Mouse (Mus musculus) liver, adult 2 months (tissue): ENCODE measurements around the gene Tspyl1. TPM values are rescaled to one million over a fixed set of nuclear protein-coding genes. Genes with fewer than 3 reads are reported as not detected.

Experiments
- DNase-seq: peaks from one replicate; pipeline ENCODE4 v3.0.0-alpha.2; 2011; ENCODE audit warnings: low read depth, low spot score; ENCODE audit errors: extremely low read depth
- H3K27ac ChIP-seq: fragments of 200-500 bp; replicated peaks from 2 replicates; pipeline ENCODE4 v1.5.1; 2012; ENCODE audit warnings: low read depth, mild to moderate bottlenecking, control low read depth, inconsistent platforms, low read length; ENCODE audit not compliant: insufficient read depth
- H3K27me3 ChIP-seq: fragments of 200-500 bp; 2 replicates; pipeline ENCODE4 v1.6.1; 2012; ENCODE audit warnings: mild to moderate bottlenecking, moderate library complexity, low read length, inconsistent platforms; ENCODE audit not compliant: control insufficient read depth, insufficient read depth
- H3K36me3 ChIP-seq: fragments of 200-500 bp; 2 replicates; pipeline ENCODE4 v1.6.1; 2012; ENCODE audit warnings: low read length, inconsistent platforms; ENCODE audit not compliant: control insufficient read depth, insufficient read depth
- H3K4me1 ChIP-seq: fragments of 200-500 bp; 2 replicates; pipeline ENCODE4 v1.6.1; 2011; ENCODE audit warnings: low read length; ENCODE audit not compliant: control insufficient read depth, insufficient read depth
- H3K4me3 ChIP-seq: fragments of 200-500 bp; 2 replicates; pipeline ENCODE4 v1.5.1; 2011; ENCODE audit warnings: low read depth, mild to moderate bottlenecking, control low read depth, low read length, moderate library complexity; ENCODE audit not compliant: insufficient read depth
- H3K79me2 ChIP-seq: fragments of 200-500 bp; 2 replicates; pipeline ENCODE4 v1.6.1; 2012; ENCODE audit warnings: inconsistent platforms, mild to moderate bottlenecking, low read length, moderate library complexity; ENCODE audit not compliant: control insufficient read depth, insufficient read depth
- H3K9ac ChIP-seq: fragments of 200-500 bp; 2 replicates; pipeline ENCODE4 v1.6.1; 2012; ENCODE audit warnings: low read depth, mild to moderate bottlenecking, control low read depth, inconsistent platforms, low read length
- CTCF ChIP-seq: fragments of 200-500 bp; IDR thresholded peaks from 2 replicates; pipeline ENCODE4 v1.5.1; 2011; ENCODE audit warnings: low read depth, low read length, control low read depth
- POLR2A ChIP-seq: fragments of 200-500 bp; IDR thresholded peaks from 2 replicates; pipeline ENCODE4 v1.6.1; 2011; ENCODE audit warnings: low read length, control low read depth; ENCODE audit not compliant: insufficient read depth; ENCODE audit errors: extremely low read depth
- WGBS: fragments of 180-500 bp; shearing (Covaris S2); methylation state at CpG from one replicate; pipeline ENCODE4 v1.1.7; 2018; 5-methylcytosine and 5-hydroxymethylcytosine counted together
- polyA plus RNA-seq: library from polyadenylated mRNA; depleted of rRNA; stranded (reverse); fragments of >200 nt; gene quantifications from 2 replicates; pipeline ENCODE4 v1.2.3, GENCODE M21; 2012
- total RNA-seq: library from RNA; depleted of rRNA; stranded (reverse); fragments of >200 nt; gene quantifications from 2 replicates; pipeline ENCODE4 v1.2.3, GENCODE M21; 2014

Gene Tspyl1
- total and polyA plus RNA-seq, 2 experiments = 12.9 to 13.1 TPM

DNA sequence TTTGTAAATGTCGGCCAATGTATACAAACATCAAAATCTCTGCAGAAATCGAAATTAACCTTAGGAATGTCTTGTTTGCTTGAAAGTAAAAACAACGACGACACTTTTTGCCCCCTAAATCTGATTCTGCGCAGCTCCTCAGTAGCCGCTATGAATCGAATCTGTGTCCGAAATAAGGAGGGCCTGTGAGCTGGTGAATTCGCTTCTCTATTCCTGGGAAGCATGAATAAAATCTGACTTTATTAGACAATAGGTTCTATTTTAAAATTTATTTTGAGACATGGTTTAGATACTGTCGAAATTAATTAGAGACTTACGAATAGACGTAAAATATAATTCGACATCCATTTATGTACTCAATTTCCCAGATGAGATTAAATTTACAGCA is 14.9 kb downstream of the Tspyl1 start:
- Histone ChIP-seq H3K27ac (no peak overlapping the region), H3K4me1 (no peaks in the 10 kb centered on the region), H3K79me2 (no peaks in the 10 kb centered on the region; the same call in 1 of the 2 replicates), H3K36me3 (peaks cover 2% of the 10 kb centered on the region; the same call in 1 of the 2 replicates), H3K27me3 (no peaks in the 10 kb centered on the region), H3K9ac (no peak overlapping the region), H3K4me3 (peak overlapping the region; percentile 7; the same call in 1 of the 2 replicates)
- 7% methylated on average over 13 of the region's 13 CpGs for WGBS
- peak; percentile 13 for DNase-seq
- TF ChIP-seq POLR2A (no peak), CTCF (no peak)

- 4% methylated on average over 38 of the region's 38 CpGs for WGBS
- Histone ChIP-seq H3K27ac (no peak within 1 kb of the TSS), H3K4me1 (no peaks in the 10 kb centered on the region), H3K36me3 (peaks cover 2% of the 10 kb centered on the region; the same call in 1 of the 2 replicates), H3K4me3 (peak within 1 kb of the TSS; percentile 58), H3K27me3 (no peaks in the 10 kb centered on the region), H3K79me2 (no peaks in the 10 kb centered on the region; the same call in 1 of the 2 replicates), H3K9ac (peak within 1 kb of the TSS; percentile 51)
- TF ChIP-seq POLR2A (no peak), CTCF (no peak)
- DNase-seq = peak; percentile 86
Observed at GRCm38 (mm10) chr10:34297299-34297979, 15.4 kb downstream of the Tspyl1 start, which contains the start of gene Tspyl4. Tspyl4 (plus strand) TSS chr10:34297442.

- H3K27ac ChIP-seq = no peak overlapping the region
Observed at GRCm38 (mm10) chr10:34297980-34298753, 16.2 kb downstream of the Tspyl1 start.

DNA sequence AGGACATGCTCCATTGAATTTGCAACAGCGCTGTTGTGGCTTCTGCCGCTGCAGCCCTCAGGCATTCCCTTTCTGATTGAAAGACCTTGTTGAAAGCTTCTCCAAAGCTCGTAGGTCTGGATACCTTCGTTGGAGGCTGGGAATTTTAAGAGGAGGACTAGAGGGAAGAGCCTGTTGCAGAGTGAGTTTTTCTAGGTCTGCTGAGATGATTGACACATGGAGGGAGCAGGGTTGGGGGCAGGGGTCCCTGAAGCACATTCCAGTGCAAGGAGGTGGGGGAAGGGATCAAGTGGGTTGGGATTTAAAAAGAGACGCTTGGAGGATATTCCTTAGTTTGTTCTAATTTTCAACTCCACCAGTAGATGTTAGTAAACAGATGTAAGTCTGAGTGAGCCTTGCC is 18.4 kb downstream of the Tspyl1 start:
- no peak for TF ChIP-seq POLR2A
- TF ChIP-seq CTCF = no peak
- H3K4me1 ChIP-seq = no peaks in the 10 kb centered on the region
- H3K79me2 ChIP-seq = no peaks in the 10 kb centered on the region; the same call in 1 of the 2 replicates
- no peak for DNase-seq
- H3K4me3 ChIP-seq = no peak overlapping the region
- no peak overlapping the region for H3K9ac ChIP-seq
- no peaks in the 10 kb centered on the region for H3K27me3 ChIP-seq
- no peak overlapping the region for H3K27ac ChIP-seq
- no peaks in the 10 kb centered on the region; the same call in 1 of the 2 replicates for H3K36me3 ChIP-seq
- 66% methylated on average over 5 of the region's 5 CpGs for WGBS

More at GRCm38 (mm10) chr10:34297980-34298753, 16.2 kb downstream of the Tspyl1 start:
- Histone ChIP-seq H3K4me1 (no peaks in the 10 kb centered on the region), H3K27me3 (no peaks in the 10 kb centered on the region), H3K36me3 (no peaks in the 10 kb centered on the region), H3K9ac (peak overlapping the region; percentile 51; the same call in 1 of the 2 replicates), H3K4me3 (peak overlapping the region; percentile 58), H3K79me2 (no peaks in the 10 kb centered on the region; the same call in 1 of the 2 replicates)
- peak; percentile 54 for DNase-seq
- TF ChIP-seq CTCF (no peak), POLR2A (no peak)
- WGBS = 51% methylated on average over 25 of the region's 25 CpGs

GRCm38 (mm10) chr10:34307070-34307469 is 25.1 kb downstream of the Tspyl1 start:
- Histone ChIP-seq H3K4me3 (no peak overlapping the region), H3K36me3 (peaks cover 7% of the 10 kb centered on the region), H3K27me3 (no peaks in the 10 kb centered on the region), H3K9ac (no peak overlapping the region), H3K4me1 (no peaks in the 10 kb centered on the region), H3K79me2 (no peaks in the 10 kb centered on the region), H3K27ac (no peak overlapping the region)
- TF ChIP-seq CTCF (no peak), POLR2A (no peak)
- no peak for DNase-seq
